Mouse (Mus musculus) neutrophil, adult 5-6 weeks (primary cell): ENCODE results near the gene Bpifb2. TPM values are rescaled to one million over a fixed set of nuclear protein-coding genes. Genes with fewer than 3 reads are reported as not detected.
"Not testable (repeated sequence)": the region's sequence is repeated elsewhere in the genome, so short reads cannot be mapped to it uniquely, and the experiment has no call there.

Source experiments
- ATAC-seq: fragments of 151-379, 151-347 bp; 2 replicates; pipeline ENCODE4 v1.8.0; 2017; ENCODE audit warnings: mild to moderate bottlenecking, moderate TSS enrichment; ENCODE audit not compliant: insufficient number of reproducible peaks, poor library complexity, low FRiP score, severe bottlenecking; ENCODE audit errors: extremely low read depth
- total RNA-seq: library from RNA; stranded (forward); fragments of 200-1000 nt; gene quantifications from 2 replicates; pipeline ENCODE4 v1.2.3, GENCODE M21; 2017

Gene Bpifb2
- total RNA-seq, result not detected in 2 replicates

GRCm38 (mm10) chr2:153874745-153875144, at the start of gene Bpifb2:
Bpifb2 (plus strand) TSS chr2:153875045.
- no peak for ATAC-seq

- not testable (repeated sequence) for ATAC-seq
Measured at GRCm38 (mm10) chr2:153825900-153826299, 48.9 kb upstream of the Bpifb2 start.

- ATAC-seq, result no peak
Measured at GRCm38 (mm10) chr2:153827171-153827830, 47.5 kb upstream of the Bpifb2 start.

- ATAC-seq, result no peak
Measured at GRCm38 (mm10) chr2:153828704-153829103, 46.1 kb upstream of the Bpifb2 start.

- ATAC-seq, result no peak
Measured at GRCm38 (mm10) chr2:153833291-153833690, 41.6 kb upstream of the Bpifb2 start.

- ATAC-seq, result no peak
Measured at GRCm38 (mm10) chr2:153842854-153843253, 32.0 kb upstream of the Bpifb2 start.

- no peak for ATAC-seq
Measured at GRCm38 (mm10) chr2:153848389-153848788, 26.5 kb upstream of the Bpifb2 start.

- ATAC-seq, result no peak
Measured at GRCm38 (mm10) chr2:153850351-153851029, 24.4 kb upstream of the Bpifb2 start.

- ATAC-seq, result no peak
Measured at GRCm38 (mm10) chr2:153851030-153851360, 23.9 kb upstream of the Bpifb2 start.

GRCm38 (mm10) chr2:153853544-153853943, 21.3 kb upstream of the Bpifb2 start:
- no peak for ATAC-seq

- no peak for ATAC-seq
Measured at GRCm38 (mm10) chr2:153859581-153859980, 15.3 kb upstream of the Bpifb2 start.

- no peak for ATAC-seq
Measured at GRCm38 (mm10) chr2:153860315-153860714, 14.5 kb upstream of the Bpifb2 start.

GRCm38 (mm10) chr2:153860715-153861114, 14.1 kb upstream of the Bpifb2 start:
- ATAC-seq, result no peak

GRCm38 (mm10) chr2:153861960-153862359, 12.9 kb upstream of the Bpifb2 start:
- ATAC-seq, result no peak

GRCm38 (mm10) chr2:153870984-153871383, 3.9 kb upstream of the Bpifb2 start, which contains the start of gene Sun5:
Sun5 (minus strand) TSS chr2:153871084.
- no peak for ATAC-seq

- no peak for ATAC-seq
Measured at GRCm38 (mm10) chr2:153899111-153899510, 24.3 kb downstream of the Bpifb2 start.

- ATAC-seq, result no peak
Measured at GRCm38 (mm10) chr2:153900088-153900487, 25.2 kb downstream of the Bpifb2 start, which contains the start of gene Bpifb6. Bpifb6 (plus strand) TSS chr2:153900388.

GRCm38 (mm10) chr2:153902726-153903125, 27.9 kb downstream of the Bpifb2 start:
- ATAC-seq, result no peak

GRCm38 (mm10) chr2:153906626-153907025, 31.8 kb downstream of the Bpifb2 start:
- ATAC-seq, result no peak

GRCm38 (mm10) chr2:153914151-153914550, 39.3 kb downstream of the Bpifb2 start:
- no peak for ATAC-seq
